In the genomic region with DNA sequence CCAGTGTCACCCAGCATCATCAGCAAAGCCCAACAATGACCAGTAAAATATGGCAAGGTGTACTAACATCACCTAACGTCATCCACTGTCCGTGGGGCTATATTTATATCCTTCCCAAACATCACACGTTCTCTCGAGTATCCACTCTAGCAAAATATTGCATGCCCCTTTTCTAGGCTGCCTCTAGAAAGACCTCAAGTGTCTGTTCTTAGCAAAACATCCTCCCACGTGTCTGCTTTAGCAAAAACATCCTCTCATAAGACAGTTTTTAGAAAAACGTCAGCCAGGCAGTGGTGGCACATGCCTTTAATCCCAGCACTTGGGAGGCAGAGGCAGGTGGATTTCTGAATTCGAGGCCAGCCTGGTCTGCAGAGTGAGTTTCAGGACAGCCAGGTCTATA, we compare ENCODE assay signal across 30 mouse cellular contexts. TPM values are rescaled to one million over a fixed set of nuclear protein-coding genes. Genes with fewer than 3 reads are reported as not detected.
DNase-seq lines count a peak whose midpoint lies in the region; ATAC-seq lines count a peak whose summit lies in the region.
"Had no signal": no experiment of that assay in that cellular context is flagged by ENCODE, and none has a peak within 500 bp of the region (broad histone marks: within the 10 kb centered on the region; RNA-seq: fewer than 3 reads in every experiment).

No protein-coding gene starts in this region.

- peak; percentile 54 for DNase-seq in T-cell, adult 2 months (ENCODE audit: low spot score)
- DNase-seq in layer of hippocampus, adult 8-10 months (ENCODE audit: low spot score in 2 of 2): no peak
- no peak for DNase-seq in B cell, adult 2 months
- no peak for DNase-seq in ovary, adult 18-20 months (ENCODE audit: low spot score)
- DNase-seq in heart, postnatal 14 days: no peak
- DNase-seq: adrenal gland, adult 8-10 months; adrenal gland, postnatal 14 days; adrenal gland, postnatal 36 days; cerebellum, adult 11 months; cerebellum, adult 18-20 months; cerebellum, adult 8-10 months; cerebellum, adult 9-11 months; cerebellum, postnatal 14 days; cerebellum, postnatal 36 days; embryo, embryonic 11 days had no signal

- intact Hi-C loops in heart, postnatal 14 days (cut with DNase I): no loop called here

- peak; percentile 72 for ATAC-seq in CD4-positive, CD25-positive, alpha-beta regulatory T cell, adult 4 months
- peak; percentile 48 for ATAC-seq in inflammation-experienced regulatory T-cells, adult 6 months
- ATAC-seq: activated CD4-positive, CD25-positive, alpha-beta regulatory T cell, adult 4 months; forebrain, embryonic 14.5 days; forebrain, embryonic 16.5 days had no signal

RNA-seq across cellular contexts. Expression of a gene that starts 7.6 kb away (rescaled TPM):
- polyA plus RNA-seq in CD4-positive, CD25-positive, alpha-beta regulatory T cell, adult 4 months (2017; shearing (Covaris generic)): not detected
- not detected for polyA plus RNA-seq in inflammation-experienced regulatory T-cells, adult 6 months (2017; shearing (Covaris generic))
- total RNA-seq in layer of hippocampus, adult 8-10 months (2022): 1 to 10 TPM in 1 of 4 experiments, not detected in 3; 10.0 TPM
- total RNA-seq in heart, postnatal 14 days (2021): 1 to 10 TPM in 1 of 2 experiments, not detected in 1; 1.3 TPM
- total RNA-seq: adrenal gland, postnatal 14 days; common myeloid progenitor, adult 5-6 weeks; ES-E14; MEL had no signal
- polyA plus RNA-seq: activated CD4-positive, CD25-positive, alpha-beta regulatory T cell, adult 4 months; brain, embryonic 14.5 days; embryonic facial prominence, embryonic 11.5 days; embryonic facial prominence, embryonic 13.5 days; erythroblast, embryonic 14.5 days; forebrain, embryonic 10.5 days; forebrain, embryonic 12.5 days; forebrain, embryonic 14.5 days; forebrain, embryonic 16.5 days; frontal cortex, adult 2 months had no signal

RNA-seq across cellular contexts. Expression of a gene that starts 36.8 kb away (rescaled TPM):
- polyA plus RNA-seq in CD4-positive, CD25-positive, alpha-beta regulatory T cell, adult 4 months (2017; shearing (Covaris generic)): 100 to 1,000 TPM; 155 to 157 TPM
- 100 to 1,000 TPM in 2 of 3 experiments, 10 to 100 TPM in 1; 54.0 to 162 (median 147) TPM for polyA plus RNA-seq in inflammation-experienced regulatory T-cells, adult 6 months (2017; shearing (Covaris generic))
- total RNA-seq in layer of hippocampus, adult 8-10 months (2022): 100 to 1,000 TPM; 147 to 159 (median 153) TPM
- total RNA-seq in heart, postnatal 14 days (2021): 100 to 1,000 TPM in 1 of 2 experiments, 10 to 100 TPM in 1; 93.4 to 103 TPM

RNA-seq across cellular contexts. Expression of a gene that starts 36.8 kb away (rescaled TPM):
- polyA plus RNA-seq in CD4-positive, CD25-positive, alpha-beta regulatory T cell, adult 4 months (2017; shearing (Covaris generic)): 100 to 1,000 TPM in 1 of 2 experiments, 10 to 100 TPM in 1; 97.1 to 108 TPM
- 100 to 1,000 TPM in 2 of 3 experiments, 10 to 100 TPM in 1; 97.7 to 133 (median 119) TPM for polyA plus RNA-seq in inflammation-experienced regulatory T-cells, adult 6 months (2017; shearing (Covaris generic))
- 100 to 1,000 TPM; 119 to 124 (median 119) TPM for total RNA-seq in layer of hippocampus, adult 8-10 months (2022)
- total RNA-seq in heart, postnatal 14 days (2021): 10 to 100 TPM; 62.5 to 66.3 TPM
